Mouse (Mus musculus): ENCODE results near the gene Abcc2. TPM values are rescaled to one million over a fixed set of nuclear protein-coding genes. Genes with fewer than 3 reads are reported as not detected.

Abcc2 gene
- polyA plus RNA-seq, 1 experiment from 2014 or later, result not detected

DNA sequence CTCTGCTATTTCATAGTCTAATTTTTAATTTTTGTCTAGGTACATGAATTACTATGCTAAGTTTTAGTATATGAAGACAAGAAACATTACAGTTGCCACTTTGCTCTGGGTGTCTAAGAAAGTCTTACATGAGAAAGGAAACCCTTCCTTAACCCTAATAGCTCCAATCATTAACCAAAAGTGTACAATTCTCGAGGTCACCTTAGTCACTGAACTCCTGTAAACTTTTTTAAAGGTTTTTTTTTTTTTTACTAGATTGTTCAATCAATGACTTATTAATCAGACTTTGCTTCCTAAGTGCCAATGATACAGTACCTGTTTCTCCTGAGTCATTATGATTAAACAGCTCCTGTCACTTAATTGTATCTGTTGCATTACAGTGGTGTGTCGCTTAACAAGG lies 4.7 kb upstream of the Abcc2 start:
- DNase-seq (ENCODE audit: low spot score), result no peak

DNA sequence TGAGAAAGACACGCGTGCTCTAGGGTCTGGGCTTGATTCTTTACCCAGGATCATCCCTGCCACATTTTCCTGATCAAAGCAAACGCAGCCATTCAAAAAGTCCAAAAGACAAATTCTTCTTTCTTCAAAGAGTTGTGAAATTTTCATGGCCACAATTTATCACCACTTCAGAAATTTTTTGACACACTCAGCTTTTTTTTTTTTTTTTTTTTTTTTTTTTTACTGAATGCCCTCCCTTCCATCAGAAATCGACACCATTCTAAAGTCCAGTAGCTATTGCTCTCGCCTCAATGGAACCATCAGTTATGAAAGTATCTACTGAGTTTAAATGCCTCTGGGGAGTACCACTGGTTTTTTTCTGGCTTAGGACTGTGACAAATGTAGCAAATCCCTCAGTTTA lies 1.6 kb upstream of the Abcc2 start:
- no peak for DNase-seq (ENCODE audit: low spot score)

DNA sequence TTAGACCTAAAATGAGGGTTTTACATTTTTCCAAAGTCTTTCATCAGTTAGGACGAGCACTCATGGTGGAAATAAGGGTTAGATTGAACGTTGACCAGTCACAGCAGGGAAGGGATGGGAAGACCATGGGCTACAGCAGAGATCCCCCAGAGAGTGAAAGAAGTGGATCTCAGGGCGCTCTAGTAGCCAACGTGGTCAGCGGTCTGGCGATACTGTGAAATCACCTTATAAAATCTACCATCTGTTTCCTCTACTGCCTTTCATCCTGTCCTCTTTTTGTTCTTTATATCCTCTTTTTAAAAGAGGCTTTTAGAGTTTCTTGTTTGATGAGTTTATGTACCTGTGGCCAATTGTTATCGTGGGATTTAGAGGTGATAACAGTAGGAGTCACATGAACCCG lies 2.8 kb downstream of the Abcc2 start:
- DNase-seq (ENCODE audit: low spot score), result no peak

DNA sequence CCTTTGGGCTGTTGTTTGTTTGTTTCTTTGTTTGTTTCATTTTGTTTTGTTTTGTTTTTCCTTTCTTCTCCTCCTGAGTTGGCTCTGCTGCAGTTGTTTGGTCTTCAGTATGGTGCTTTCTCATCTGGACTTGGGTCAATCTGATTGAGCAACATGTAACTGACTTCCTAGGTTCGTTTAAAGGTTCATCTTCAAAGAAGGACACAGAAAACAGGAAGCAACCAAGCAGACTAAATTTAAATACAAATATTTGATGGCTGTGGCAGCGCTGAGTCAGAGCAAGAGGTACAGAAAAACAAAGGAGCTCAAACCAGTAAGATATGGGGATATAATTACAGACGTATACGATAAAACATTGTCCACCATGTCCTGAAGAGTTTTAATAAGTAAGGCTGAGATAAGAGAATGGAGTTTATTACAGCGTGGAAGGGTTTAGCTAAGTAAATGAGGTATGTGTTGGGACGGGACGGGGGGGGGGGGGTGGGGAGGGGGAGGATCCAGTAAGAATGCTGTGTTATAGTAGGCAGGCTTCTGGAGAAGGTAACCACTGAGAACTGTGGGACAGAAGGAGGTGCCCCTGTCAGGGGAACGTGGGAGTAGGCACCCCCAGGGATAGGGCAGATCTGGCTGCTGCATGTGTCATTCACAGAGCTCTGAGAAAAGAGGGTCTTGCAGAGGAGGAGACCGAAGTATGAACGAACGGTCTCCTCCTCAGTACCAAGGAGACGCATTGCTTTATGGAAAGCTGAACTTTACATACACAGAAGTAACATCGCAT lies 4.4 kb downstream of the Abcc2 start:
- no peak for DNase-seq (ENCODE audit: low spot score)

DNA sequence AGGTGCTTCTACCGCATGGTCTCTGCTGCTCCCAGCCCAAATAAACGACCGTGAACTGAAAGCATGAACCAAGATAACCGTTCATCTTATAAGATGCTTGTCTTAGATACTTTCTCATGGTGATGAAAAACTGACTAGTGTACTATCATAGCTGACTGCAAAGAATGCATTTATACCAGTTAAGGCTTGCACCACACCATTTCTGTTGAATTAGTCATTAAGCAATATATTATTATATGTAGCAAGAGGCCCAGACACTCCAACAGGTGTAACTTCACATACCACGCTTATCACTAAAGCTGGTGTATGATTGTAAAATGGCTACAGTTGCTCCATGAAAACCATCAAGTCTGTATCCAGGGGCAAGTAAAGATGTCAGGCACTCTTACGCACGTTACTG lies 7.8 kb downstream of the Abcc2 start:
- DNase-seq (ENCODE audit: low spot score), result no peak

DNA sequence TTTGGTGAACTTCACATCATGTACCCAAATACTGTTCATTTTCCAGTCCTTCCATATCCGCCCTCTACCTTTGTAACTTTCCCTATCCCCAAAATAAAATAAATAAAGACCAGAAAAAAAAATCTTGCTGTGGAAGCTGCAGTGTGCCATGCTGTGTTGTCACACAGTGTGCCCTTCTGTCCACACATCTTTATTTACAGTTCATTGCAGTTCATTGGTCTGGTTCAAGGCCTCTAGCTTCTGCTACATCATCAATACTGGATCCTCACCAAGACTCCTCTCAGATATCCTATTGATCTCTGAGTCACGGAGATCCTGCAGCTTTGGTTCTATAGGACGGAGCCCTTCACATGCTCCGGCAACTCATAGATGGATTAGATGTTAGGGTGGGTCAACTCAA lies 10.5 kb downstream of the Abcc2 start:
- no peak for DNase-seq (ENCODE audit: low spot score)

DNA sequence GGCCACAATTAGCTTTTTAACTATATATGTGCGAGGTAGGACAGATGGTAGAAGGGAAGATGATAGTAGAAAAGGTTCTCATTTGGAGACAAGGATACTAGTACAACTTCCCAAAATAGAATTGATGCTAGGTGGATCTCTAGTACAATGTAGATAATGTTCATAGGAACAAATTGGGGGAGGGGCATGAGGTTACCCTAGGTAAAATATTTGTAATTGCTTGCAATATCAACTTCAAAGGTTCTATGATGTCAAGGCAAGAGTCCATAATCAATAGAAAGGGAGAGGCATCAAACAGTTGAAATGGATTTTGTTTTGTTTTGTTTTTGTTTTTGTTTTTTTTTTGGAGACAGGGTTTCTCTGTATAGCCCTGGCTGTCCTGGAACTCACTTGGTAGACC lies 12.0 kb downstream of the Abcc2 start:
- no peak for DNase-seq (ENCODE audit: low spot score)

DNA sequence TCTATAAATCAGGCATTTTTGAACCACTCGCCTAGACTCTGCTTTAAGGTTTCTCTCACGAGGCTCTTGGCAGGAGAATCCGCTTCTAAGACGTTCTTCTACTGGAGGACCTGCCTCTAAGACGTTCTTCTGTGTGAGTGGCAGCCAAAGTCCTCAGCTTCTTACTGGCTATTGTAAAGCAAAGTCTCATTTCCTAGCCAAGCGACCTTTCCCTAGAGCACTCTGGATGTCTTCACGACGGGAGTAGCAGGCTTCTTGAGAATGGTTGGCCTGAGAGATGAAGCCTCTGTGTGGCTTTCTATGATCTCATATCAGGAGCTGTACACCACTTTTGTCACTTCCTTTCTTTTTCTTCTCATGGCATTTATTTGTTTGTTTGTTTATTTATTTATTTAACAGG lies 13.5 kb downstream of the Abcc2 start:
- no peak for DNase-seq (ENCODE audit: low spot score)

DNA sequence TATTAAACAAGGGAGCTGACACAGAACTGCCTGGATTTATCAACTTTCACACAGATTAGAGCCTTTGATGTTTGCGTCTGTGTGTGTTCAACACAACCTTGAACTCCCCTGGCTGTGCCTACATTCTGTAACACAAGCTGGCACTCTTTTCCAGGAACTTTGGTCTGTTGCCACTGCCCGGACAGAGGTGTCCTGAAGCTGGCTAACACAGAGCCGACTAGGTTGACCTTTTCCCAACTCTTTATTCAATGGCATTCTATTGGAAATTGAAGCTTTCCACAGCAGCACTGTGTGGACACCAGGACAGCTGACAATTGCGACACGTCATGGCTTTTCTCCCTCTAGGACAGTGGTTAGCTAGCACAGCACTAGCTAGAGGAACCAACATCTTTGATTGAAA lies 15.2 kb downstream of the Abcc2 start:
- no peak for DNase-seq (ENCODE audit: low spot score)

DNA sequence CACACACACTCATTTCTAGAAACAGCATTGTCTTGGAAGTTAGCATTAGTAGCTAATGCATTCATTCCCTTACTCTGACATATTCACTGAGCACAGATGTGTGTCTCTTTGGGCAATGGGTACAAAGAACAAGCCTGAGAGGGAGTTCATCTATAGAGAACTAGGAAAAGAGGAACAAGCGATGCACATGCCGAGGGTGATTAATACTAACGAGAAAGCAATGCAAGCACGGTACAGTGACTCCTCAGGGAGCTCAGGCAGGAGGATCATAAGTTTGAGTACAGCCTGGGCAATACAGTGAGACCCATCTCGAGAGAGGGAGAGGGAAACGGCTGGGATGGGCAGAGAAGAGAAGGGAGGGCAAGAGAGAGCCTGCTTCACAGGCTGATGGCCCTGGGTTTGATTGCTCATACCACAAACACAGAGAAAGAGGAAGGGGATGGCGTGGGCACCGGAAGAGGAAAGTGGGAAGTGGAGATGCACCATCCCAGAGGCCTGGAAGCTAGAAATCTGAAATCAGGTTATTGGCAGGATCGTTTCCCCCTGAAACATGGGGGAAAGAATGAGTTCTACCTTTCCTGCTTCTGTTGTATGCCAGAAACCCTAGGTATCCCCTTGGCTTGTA lies 19.5 kb downstream of the Abcc2 start:
- no peak for DNase-seq (ENCODE audit: low spot score)

DNA sequence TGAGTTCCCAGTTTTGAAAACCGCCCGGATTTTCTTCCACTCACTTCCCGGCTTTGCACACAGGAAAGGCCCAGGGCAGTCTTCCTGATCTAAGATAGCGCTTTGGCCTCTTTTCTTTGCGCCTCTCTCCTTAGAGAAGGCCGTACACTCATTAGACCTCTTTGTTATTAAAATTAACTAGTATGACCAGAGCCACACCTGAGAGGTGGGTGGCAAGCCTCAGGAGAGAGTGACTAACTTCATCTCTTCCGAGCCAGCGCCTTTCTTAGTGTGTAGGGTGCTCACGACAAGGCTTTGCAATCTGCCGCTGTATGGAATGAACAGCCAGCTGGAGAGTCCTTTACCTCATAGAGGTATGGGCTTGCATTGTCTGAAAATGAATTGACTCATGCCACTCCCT lies 21.9 kb downstream of the Abcc2 start:
- no peak for DNase-seq (ENCODE audit: low spot score)

DNA sequence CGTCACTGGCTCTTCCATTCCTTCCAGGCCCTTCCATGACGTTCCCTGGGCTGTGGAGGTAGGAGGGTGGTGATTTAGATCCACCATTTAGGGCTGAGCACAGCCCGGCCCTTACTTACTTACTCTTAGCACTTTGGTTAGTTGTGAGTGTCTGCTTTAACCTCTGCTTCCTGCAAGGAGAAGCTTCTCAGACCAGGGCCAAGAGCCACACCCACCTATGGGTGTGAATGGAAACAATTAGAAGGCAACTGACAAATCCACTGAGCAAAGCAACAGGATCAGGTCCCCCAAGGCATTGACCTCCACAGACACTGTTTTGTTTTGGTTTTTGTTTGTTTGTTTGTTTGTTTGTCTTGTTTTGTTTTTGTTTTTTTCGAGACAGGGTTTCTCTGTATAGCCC lies 27.3 kb downstream of the Abcc2 start:
- no peak for DNase-seq (ENCODE audit: low spot score)

DNA sequence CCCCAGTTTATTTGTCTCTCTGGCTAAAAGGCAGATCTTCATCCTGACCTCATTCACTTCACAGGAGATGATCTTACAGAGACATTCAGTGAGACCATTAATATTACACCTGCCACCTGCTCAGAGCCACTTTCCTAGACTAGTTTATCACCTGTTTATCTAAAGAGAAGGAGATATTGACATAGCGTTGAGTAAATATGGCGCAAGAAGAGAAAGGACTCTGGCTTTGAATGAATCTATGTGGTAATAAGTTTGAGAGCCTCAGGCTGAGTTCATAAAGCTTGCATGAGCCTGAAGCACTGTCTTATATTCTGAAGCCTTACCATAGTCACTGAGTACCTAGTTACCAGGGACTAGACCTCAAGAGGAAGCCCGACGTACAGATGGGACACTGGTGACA lies 29.4 kb downstream of the Abcc2 start:
- no peak for DNase-seq (ENCODE audit: low spot score)

DNA sequence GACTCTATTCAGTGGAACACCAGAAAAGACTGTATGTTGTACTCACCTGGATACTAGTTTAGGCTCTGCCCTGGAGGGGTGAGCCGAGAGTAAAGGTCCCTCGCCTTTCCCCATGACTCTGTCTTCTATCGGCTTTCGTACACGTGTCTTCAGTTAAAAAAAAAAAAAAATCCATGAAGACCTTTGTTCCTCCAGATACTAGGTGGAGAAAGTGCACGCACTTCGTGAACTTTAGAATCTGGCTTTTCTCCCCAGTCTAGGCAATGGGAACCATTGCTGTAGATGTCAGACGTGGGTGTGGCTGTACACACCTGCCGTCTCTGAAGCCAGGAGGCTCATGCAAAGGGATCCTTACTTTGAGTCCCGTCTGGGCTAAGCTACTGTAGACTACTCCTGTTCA lies 31.3 kb downstream of the Abcc2 start:
- DNase-seq (ENCODE audit: low spot score), result no peak

DNA sequence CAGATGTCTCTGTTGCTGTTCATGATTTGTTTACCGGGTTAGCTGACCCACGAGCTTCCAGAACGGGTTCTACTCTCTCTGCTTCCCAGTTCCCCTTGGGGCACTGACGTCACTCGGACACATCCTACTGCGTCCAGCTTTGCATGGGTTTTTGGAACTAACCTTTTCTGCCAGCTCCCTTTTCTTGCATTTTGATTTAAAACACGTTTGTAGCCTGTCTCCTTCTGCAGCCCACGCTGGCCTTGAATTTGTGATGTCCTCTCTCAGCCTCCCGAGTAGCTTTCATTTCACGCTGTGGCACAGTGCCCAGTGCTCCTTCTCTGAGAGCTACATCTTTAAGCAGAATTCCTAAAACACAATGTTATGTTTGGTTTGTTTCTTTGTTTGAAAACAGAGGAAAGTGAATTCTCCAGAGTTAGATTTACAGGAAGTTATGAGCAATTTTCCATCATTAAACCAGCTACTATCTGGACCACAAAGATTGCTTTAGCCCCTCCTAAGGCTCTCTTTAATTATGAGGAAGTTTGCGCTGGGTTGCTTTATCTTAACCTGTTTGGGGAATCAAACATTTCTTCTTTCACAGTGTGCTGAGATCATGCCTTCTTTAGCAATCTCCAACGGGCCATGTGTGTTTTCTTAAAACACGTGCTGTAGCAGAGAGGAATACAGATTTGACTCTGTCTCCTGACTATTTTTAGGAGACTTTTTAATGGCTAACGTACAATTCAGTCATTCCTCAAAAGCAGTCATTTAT lies 33.8 kb downstream of the Abcc2 start:
- no peak for DNase-seq (ENCODE audit: low spot score)

DNA sequence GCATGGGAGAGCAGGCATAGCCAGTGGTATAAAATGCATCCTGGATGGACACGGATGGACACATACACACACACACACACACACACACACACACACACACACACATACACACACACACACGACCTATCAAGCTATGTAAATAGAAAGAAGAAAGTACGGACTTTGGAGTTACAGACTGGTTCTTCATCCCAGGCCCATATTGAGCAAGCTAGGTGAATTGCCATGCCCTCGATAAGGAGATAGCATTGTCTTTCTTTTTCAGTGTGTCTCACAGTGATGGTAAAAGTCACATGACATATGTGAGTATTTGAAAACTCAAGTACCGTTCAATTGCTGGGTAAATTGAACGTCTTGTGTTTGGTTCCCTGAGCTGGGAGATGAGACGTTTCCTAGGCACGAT lies 44.9 kb downstream of the Abcc2 start:
- DNase-seq (ENCODE audit: low spot score), result no peak

DNA sequence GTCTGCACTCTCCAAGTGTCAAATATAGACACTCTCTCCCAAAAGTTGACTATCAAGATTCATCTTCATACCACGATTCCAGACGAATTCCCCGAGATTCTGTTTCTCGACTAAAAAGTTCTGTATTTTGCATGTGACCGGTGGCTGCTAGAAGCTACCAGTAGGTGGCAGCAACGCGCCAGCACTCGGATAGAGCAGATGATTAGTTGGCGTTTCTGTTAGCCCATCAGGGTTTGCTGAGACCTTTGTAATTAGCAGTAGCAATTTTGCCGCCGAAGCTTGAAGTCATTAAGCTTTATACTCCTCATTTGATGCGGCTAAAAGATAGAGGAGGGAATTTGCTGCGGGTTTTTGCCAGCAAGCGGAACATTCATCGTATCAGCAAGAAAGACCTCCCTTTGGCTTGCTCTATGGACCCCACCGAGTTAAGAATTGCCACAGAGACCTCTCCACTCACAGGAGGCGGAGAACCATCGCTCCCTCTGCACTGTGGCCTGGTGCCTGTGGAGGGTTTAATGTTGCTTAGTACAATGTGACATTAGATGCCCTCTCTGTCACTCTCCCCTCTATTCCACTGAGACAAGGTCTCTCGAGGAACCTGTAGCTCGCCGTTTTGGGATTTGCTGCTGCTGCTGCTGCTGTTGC lies 50.6 kb downstream of the Abcc2 start:
- peak; percentile 66 for DNase-seq (ENCODE audit: low spot score)

DNA sequence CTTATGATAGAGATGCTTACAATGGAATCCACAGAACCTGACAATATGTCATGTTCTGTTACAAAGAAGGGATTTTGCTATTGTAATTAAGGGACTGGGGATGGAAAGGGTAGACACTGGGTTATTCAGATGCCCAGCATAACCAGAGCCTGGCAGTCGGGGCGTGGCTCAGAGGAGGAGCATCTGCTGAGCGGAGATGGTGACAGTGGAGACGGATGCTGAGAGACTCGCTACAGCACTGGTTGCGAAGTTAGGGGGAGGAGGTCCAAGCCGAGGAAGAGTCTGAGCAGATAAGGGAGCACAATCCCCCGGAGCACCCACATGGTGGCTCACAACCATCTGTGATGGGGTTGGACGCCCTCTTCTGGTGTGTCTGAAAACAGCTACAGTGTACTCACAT lies 61.2 kb downstream of the Abcc2 start:
- no peak for DNase-seq (ENCODE audit: low spot score)

DNA sequence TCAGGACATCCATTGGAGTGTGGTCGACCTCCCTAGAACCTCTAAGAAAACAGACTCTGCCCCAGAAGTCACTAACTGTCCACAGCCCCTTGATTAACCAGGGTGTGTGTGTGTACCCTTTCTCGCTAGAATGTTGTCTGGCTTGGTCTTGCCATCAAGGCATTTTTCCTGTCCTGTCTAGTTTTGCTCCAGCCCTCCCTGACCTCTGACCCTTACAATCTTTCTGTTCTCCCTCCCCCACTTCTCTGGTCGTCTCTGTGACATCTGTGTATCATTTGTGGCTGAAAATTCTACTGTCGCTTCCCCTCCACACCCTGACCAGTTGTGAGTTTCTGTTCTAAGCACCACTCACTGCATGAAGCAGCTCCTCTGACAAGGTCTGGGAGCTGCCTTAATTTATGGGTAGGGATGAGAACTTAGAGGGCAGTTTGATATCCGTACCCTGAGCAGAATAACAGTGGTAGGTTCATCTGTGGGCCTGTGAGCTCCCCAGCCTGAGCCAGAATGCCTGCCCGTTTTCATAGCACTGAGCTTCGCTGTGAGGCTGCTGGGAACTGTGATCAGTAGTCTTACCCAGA lies 63.4 kb downstream of the Abcc2 start:
- no peak for DNase-seq (ENCODE audit: low spot score)

DNA sequence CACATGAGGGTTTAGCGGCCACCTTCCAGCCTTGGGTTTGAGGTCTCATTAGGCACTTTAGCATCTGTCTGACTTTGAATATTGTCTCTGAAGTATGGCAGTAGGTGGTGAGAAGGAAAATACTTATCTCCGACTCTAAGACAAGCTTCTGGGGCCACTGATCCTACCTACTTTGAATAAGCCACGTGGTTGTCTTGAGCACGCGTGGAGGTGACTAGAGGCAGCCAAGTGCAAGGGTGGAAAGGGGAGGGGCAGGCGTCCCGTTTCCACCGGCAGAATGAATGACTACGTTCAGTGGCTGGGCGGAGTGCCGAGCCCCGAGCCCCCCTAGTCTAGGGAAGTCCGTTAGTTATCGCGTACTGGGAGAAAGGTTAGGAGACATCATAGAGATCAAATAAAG lies 65.1 kb downstream of the Abcc2 start:
- DNase-seq (ENCODE audit: low spot score), result no peak

DNA sequence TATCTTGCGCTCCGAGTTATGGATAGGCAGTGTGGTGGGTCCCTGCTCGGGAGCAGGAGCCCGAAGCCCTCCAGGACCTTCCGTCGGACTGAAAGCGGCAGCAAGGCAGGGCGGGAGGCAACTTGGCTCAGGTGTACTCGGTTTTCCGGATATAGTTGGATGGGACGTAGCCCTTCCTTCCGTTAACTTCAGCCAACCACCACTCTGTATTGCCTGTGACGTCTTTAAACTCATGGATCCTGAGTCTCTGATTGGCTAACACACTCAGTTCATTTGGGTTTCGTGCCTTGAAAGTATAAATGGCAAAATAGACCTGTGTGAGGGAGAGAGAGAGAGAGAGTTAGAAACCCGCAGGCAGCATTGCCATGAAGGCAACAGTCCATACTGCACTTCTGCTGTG lies 66.0 kb downstream of the Abcc2 start:
- DNase-seq (ENCODE audit: low spot score), result no peak

DNA sequence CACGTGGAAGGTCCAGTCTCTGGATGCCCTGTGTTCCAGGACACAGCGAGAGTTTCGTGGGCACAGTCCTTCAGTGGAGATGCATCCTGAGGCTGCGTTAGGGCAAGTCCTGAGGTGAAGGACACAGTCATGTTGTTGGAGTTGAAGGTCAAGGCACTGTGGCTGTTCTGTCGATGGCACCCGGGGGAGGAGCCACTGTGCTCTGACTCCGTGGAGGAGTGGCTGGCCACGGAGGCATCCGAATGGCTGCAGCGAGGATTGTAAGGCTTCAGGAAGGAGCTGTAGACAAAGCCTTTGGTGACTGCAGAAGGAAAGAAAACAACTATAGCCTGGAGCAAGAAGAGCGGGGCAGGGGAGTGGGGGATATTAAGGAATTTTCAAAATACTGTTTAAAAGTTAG lies 68.0 kb downstream of the Abcc2 start:
- no peak for DNase-seq (ENCODE audit: low spot score)

All from thymus, postnatal 0 days (tissue).